Mouse (Mus musculus) liver, embryonic 14.5 days (tissue): Measurements from ENCODE around the gene Kmt2b.

ENCODE experiments used
- CTCF ChIP-seq: IDR thresholded peaks from 2 replicates; pipeline ENCODE4 v1.5.1; 2016; ENCODE audit warnings: antibody characterized with exemption, low read depth, control low read depth
- EP300 ChIP-seq: IDR thresholded peaks from 2 replicates; pipeline ENCODE4 v1.6.1; 2016; ENCODE audit warnings: antibody characterized with exemption, low read depth

GRCm38 (mm10) chr7:30604424-30604823 is 15.9 kb upstream of the Kmt2b start:
- TF ChIP-seq EP300 (no peak), CTCF (no peak)
